Mouse (Mus musculus) skeletal muscle tissue, adult 2 months (tissue): ENCODE results near the gene Il1a.
A peak's percentile ranks its signal among the peaks of the same experiment; 100 is the strongest.

ENCODE experiments used
- DNase-seq: peaks from one replicate; pipeline ENCODE4 v3.0.0-alpha.2; 2012; ENCODE audit warnings: low read depth, low spot score

Gene Il1a

DNA sequence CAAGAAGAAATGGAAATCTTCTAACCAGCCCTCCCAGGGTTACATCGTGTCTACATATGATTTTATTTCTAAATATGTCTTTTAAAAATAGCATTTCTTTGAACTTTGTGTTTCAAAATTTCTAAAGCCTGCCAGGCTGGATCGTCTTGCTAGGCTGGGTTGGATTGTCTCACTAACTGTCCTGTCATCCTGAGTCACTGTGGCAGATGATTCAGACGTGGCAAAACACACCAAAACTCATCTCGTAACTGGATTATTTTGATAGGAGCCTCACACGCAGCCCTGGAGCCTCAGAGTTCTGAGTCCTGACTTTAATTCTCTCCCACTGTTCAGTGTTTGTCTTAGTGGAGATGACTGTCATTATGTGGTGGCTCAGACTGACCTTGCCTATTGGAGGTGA lies 46.7 kb downstream of the Il1a start:
- no peak for DNase-seq

DNA sequence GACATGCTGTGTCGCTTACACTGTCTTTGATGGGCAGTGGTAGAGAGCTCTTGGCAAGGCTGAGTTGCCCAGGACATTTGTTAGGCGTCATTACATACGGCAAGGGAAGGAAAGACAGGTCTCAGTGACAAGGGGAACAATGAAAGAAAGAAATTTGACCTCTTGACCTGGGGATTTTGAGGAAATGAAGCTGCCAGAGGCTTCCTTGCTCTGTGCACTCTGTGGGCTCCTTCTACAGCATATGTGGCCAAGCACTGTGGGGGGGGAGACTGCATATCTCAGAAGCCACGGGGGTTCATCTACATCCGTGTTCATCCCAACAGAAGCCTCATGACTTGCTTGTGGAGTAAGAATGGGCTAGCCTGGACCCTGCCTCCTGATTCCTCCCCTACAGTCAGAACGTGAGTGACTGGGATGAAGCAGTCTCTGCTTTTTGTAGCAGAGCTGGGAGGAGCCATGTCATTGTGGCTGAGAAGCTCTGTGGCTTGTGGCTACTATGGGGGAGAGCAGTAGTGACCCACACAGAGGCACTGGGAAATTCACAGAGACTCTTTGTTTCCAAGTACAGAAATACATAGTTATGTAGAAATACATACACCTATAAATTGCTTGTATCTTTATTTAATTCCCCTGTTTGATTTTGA lies 48.5 kb downstream of the Il1a start:
- no peak for DNase-seq

DNA sequence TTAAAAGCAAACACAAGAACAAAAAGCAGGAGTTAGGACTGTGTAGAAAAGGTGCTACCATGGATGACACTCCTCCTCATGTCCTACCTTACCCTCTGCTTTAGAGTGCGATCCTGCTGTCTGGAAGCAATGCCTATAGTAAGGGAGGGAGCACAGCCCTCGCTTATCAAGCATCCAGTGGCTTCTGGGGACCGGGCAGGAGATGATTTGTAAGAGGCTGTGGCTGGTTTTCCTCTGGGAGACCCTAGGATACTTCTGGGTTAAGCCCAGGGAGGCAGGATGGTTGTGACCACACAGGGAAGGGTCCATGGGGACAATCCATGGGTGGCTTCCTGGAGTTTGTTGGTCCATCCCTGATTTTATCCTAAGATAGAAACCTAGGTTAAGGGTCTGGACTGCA lies 49.1 kb downstream of the Il1a start:
- no peak for DNase-seq

DNA sequence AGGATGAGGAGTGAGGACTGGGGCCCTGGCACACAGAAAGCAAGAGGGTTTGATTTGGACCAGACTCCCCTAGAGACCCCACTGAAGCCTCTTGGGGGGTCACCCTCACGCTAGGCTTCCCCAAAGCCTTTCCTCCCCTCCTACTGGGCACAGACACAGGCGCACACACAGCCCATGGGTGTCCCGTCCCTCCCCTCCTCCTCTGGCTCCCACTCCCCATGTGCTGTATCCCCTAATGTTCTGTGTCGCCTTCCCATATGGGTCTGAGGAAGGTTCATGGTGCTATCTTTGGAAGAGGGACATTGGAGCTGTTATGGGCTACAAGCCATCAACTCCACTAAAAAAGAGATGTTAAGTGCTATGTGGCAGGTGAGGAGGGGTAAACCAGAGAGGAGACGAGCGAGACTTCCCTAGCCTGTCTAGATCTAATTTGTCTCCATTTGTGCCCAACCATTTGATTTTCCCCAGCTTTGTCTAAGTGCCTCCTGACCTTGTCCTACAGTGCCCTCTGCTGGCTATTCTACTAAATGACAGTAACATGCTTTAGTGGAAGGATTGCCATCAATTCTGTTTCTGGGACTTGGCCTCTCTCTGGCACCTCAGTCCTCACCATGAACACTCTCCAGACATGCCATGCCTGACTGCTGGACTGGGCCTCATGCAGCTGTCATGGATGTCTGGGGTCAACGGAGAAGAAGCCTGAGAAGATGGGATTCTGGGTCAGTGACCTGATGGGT lies 51.1 kb downstream of the Il1a start:
- DNase-seq: peak; percentile 73

DNA sequence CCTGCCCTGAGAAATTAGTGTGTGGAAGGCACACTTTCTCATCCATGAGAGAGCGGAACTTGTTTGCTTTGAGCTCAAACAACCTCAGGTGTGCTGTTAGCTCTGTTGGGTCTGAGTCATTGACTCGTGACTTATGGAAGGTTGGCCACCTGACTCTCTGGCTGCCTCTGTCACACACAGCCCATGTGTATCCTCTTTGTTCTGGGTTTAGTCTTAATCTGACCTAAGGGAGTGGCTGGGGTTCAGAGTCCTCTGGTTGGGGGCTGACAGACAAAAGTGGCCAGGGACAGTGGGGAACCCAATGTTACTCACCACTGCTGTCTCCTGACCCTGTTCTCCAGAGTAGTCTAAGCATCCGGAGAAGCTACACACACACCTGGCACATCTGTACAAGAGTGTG lies 51.7 kb downstream of the Il1a start:
- DNase-seq: no peak

DNA sequence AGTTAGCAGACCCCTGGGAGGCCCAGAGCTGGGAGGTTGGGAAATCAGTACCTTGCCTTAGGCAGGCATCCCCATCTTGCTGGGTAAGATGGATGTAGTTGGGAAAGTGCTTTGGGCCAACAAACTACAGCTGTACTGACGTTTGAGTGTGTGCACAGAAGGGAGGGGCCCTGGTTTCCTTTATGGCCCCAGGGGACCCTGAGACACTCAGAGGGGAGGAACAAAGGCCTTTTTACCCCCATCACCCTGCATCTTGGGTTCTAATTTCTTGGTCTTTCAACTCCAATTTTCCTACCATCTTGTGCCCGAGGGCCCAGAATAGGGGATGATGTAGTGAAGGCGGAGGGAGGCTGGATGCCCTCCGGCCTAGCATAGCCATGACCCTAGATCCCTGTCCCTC lies 53.8 kb downstream of the Il1a start:
- DNase-seq: no peak

DNA sequence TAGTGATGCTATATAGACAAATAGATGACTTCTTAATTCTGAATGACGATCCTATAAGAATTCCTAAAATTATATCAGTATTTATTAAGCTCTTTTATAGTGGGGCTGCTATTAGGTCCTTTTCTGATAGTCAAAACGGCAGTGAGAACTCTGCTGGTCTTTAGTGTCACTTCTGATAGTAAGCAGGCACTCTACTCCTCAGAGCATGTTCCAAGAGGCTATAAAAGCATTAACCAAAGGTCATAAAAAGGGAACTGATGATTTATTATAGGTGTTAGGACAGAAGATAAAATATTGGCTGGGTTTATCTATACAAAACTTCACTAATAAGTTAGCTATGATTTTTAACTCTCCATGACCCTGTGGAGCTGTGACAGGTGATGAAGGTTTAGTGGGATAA lies 55.7 kb downstream of the Il1a start:
- no peak for DNase-seq

DNA sequence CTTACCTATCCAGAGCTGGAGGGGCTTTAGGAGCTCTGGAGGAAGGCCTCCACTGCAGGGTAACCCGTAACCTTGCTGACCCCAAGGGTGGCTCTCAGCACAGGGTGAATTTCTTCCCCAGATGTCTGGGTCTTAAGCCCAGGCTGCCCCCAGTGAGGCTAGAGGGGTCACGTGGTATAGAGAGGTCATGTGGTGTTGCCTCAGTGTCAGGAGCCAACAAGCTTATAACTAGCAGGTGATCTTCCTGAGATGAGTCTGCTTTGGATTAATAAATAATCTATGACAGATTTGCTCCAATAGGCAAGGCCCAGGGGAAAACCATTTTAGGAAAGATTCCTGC lies 56.2 kb downstream of the Il1a start:
- no peak for DNase-seq

DNA sequence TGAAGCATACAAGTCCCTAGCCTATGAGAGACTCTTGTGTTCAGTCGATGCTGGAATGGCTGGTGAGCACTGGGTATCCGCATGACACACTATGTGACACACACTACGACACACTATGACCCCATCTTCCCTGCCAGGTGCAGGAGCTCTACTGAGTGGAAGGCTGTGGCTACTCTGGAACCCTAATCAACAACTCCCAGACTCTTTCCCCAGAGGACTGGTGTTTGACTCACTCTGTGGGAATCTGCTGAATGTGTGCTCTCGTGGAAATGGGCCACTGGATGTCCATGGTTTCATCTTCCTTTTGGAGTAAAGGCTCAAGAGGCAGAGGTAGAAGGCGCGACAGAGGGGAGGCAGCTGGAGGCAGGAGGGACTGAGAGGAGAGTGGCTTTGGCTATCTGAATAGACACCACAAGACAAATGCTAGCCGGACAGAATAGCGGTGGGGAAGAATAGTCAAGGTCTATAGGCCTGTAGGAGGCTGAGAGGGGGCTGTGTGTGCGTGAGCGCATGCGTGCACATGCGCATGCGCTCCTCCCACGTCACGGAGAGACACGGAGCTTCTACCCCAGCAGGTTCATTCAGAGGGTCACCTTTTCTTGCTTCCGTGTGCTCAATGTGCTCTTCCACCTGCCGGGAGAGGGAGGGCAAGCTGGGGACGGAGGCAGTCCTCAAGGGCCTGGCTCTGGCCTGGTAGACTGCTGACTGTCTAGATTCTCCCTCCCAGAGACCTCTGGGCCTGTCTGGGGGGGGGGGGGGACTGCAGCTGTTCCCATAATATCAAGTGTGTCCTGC lies 56.7 kb downstream of the Il1a start:
- DNase-seq: no peak
